Mouse (Mus musculus) spleen, adult 2 months (tissue): ENCODE measurements around the gene Nr2e1.

ENCODE experiments used
- CTCF ChIP-seq: fragments of 200-500 bp; IDR thresholded peaks from 2 replicates; pipeline ENCODE4 v1.5.1; 2011; ENCODE audit warnings: mild to moderate bottlenecking, inconsistent platforms; ENCODE audit not compliant: insufficient read depth, insufficient read length, insufficient replicate concordance; ENCODE audit errors: extremely low read depth
- POLR2A ChIP-seq: fragments of 200-500 bp; IDR thresholded peaks from 2 replicates; pipeline ENCODE4 v1.6.1; 2011; ENCODE audit warnings: low read depth, low read length, inconsistent platforms

DNA sequence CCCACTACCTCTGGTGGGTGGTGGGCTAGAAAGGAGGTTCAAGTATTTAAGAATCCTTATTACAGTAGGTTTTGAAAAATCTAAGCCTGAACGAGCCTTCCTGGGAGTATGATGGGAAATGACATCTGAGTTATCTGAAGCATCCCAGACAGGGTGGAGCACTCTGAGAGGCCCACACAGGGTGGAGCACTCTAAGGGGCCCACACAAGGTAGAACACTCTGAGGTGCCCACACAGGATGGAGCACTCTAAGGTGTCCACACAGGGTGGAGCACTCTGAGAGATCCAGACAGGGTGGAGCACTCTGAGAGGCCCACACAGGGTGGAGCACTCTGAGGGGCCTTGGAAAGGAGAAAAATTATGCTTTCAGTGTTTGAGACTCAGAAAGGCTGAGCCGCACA lies 42.5 kb upstream of the Nr2e1 start:
- TF ChIP-seq CTCF (no peak), POLR2A (no peak)
